Mouse (Mus musculus): ENCODE data around the gene Foxj2. TPM values are rescaled to one million over a fixed set of nuclear protein-coding genes. Genes with fewer than 3 reads are reported as not detected.
A peak's percentile ranks its signal among the peaks of the same experiment; 100 is the strongest.

Gene Foxj2
- polyA plus RNA-seq, 1 experiment from 2014 or later, result 2.3 TPM

- no peaks in the 10 kb centered on the region for H3K9me3 ChIP-seq
- WGBS, result 1% methylated on average over 46 of the region's 46 CpGs
- H3K36me3 ChIP-seq (replicated peaks), result no peaks in the 10 kb centered on the region
- H3K4me3 ChIP-seq, result peak within 1 kb of the TSS; percentile 65
- H3K27ac ChIP-seq, result peak within 1 kb of the TSS; percentile 78
- peaks cover 46% of the 10 kb centered on the region for H3K27me3 ChIP-seq (ENCODE audit: poor library complexity, severe bottlenecking)
- peaks cover 16% of the 10 kb centered on the region for H3K4me1 ChIP-seq
- peak; percentile 67 for DNase-seq (ENCODE audit: extremely low spot score, low spot score)
Observed at GRCm38 (mm10) chr6:122801301-122801800, 18.4 kb upstream of the Foxj2 start, which contains the start of gene Slc2a3. Gene Slc2a3, minus strand, starts transcription at chr6:122801640.

- DNase-seq (ENCODE audit: extremely low spot score, low spot score), result no peak
- H3K36me3 ChIP-seq (replicated peaks), result no peaks in the 10 kb centered on the region
- H3K27me3 ChIP-seq (ENCODE audit: poor library complexity, severe bottlenecking), result peaks cover 46% of the 10 kb centered on the region
- H3K4me1 ChIP-seq, result peaks cover 16% of the 10 kb centered on the region
- peak overlapping the region; percentile 78 for H3K27ac ChIP-seq
- peak overlapping the region; percentile 65 for H3K4me3 ChIP-seq
- WGBS, result 4% methylated on average over 34 of the region's 34 CpGs
- H3K9me3 ChIP-seq, result no peaks in the 10 kb centered on the region
Observed at GRCm38 (mm10) chr6:122801801-122802514, 17.8 kb upstream of the Foxj2 start.

GRCm38 (mm10) chr6:122804418-122804817 is 15.3 kb upstream of the Foxj2 start:
- peak; percentile 61 for DNase-seq (ENCODE audit: extremely low spot score, low spot score)
- Histone ChIP-seq H3K27ac (no peak overlapping the region), H3K9me3 (no peaks in the 10 kb centered on the region), H3K27me3 (ENCODE audit: poor library complexity, severe bottlenecking) (peaks cover 46% of the 10 kb centered on the region), H3K4me3 (no peak overlapping the region), H3K36me3 (replicated peaks) (no peaks in the 10 kb centered on the region), H3K4me1 (peaks cover 16% of the 10 kb centered on the region)
- 33% methylated on average over 5 of the region's 5 CpGs for WGBS

GRCm38 (mm10) chr6:122810022-122810614 is 9.6 kb upstream of the Foxj2 start:
- Histone ChIP-seq H3K4me1 (peaks cover 14% of the 10 kb centered on the region), H3K9me3 (no peaks in the 10 kb centered on the region), H3K27me3 (ENCODE audit: poor library complexity, severe bottlenecking) (no peaks in the 10 kb centered on the region; the same call in 1 of the 2 replicates), H3K27ac (peak overlapping the region; percentile 95), H3K36me3 (replicated peaks) (no peaks in the 10 kb centered on the region), H3K4me3 (peak overlapping the region; percentile 75)
- under 1% methylated on average over 11 of the region's 11 CpGs for WGBS
- DNase-seq (ENCODE audit: extremely low spot score, low spot score), result no peak

GRCm38 (mm10) chr6:122810615-122811279 is 9.0 kb upstream of the Foxj2 start:
- peak overlapping the region; percentile 95 for H3K27ac ChIP-seq

GRCm38 (mm10) chr6:122811280-122811652 is 8.4 kb upstream of the Foxj2 start:
- Histone ChIP-seq H3K27ac (peak overlapping the region; percentile 95), H3K36me3 (replicated peaks) (no peaks in the 10 kb centered on the region), H3K27me3 (ENCODE audit: poor library complexity, severe bottlenecking) (no peaks in the 10 kb centered on the region; the same call in 1 of the 2 replicates), H3K9me3 (no peaks in the 10 kb centered on the region), H3K4me1 (peaks cover 14% of the 10 kb centered on the region), H3K4me3 (peak overlapping the region; percentile 75)
- peak; percentile 87 for DNase-seq (ENCODE audit: extremely low spot score, low spot score)
- WGBS, result under 1% methylated on average over 38 of the region's 38 CpGs

More at GRCm38 (mm10) chr6:122810615-122811279, 9.0 kb upstream of the Foxj2 start:
- peak; percentile 97 for DNase-seq (ENCODE audit: extremely low spot score, low spot score)
- Histone ChIP-seq H3K36me3 (replicated peaks) (no peaks in the 10 kb centered on the region), H3K27me3 (ENCODE audit: poor library complexity, severe bottlenecking) (no peaks in the 10 kb centered on the region; the same call in 1 of the 2 replicates), H3K4me3 (peak overlapping the region; percentile 75), H3K9me3 (no peaks in the 10 kb centered on the region), H3K4me1 (peaks cover 14% of the 10 kb centered on the region)
- WGBS, result under 1% methylated on average over 30 of the region's 30 CpGs

- Histone ChIP-seq H3K36me3 (replicated peaks) (no peaks in the 10 kb centered on the region), H3K27me3 (ENCODE audit: poor library complexity, severe bottlenecking) (no peaks in the 10 kb centered on the region; the same call in 1 of the 2 replicates), H3K4me3 (peak overlapping the region; percentile 75), H3K27ac (peak overlapping the region; percentile 95), H3K4me1 (peaks cover 14% of the 10 kb centered on the region), H3K9me3 (no peaks in the 10 kb centered on the region)
- peak; percentile 52 for DNase-seq (ENCODE audit: extremely low spot score, low spot score)
- WGBS, result 30% methylated on average over 16 of the region's 16 CpGs
Observed at GRCm38 (mm10) chr6:122811771-122812600, 7.7 kb upstream of the Foxj2 start.

- 90% methylated on average over 4 of the region's 4 CpGs for WGBS
- DNase-seq (ENCODE audit: extremely low spot score, low spot score), result no peak
- Histone ChIP-seq H3K9me3 (no peaks in the 10 kb centered on the region), H3K36me3 (replicated peaks) (no peaks in the 10 kb centered on the region), H3K27me3 (ENCODE audit: poor library complexity, severe bottlenecking) (no peaks in the 10 kb centered on the region; the same call in 1 of the 2 replicates), H3K27ac (no peak overlapping the region), H3K4me1 (peaks cover 14% of the 10 kb centered on the region), H3K4me3 (no peak overlapping the region)
Observed at GRCm38 (mm10) chr6:122812716-122813115, 7.0 kb upstream of the Foxj2 start.

GRCm38 (mm10) chr6:122813640-122814039 is 6.1 kb upstream of the Foxj2 start:
- H3K4me1 ChIP-seq, result peaks cover 14% of the 10 kb centered on the region
- no peak for DNase-seq (ENCODE audit: extremely low spot score, low spot score)
- H3K9me3 ChIP-seq, result no peaks in the 10 kb centered on the region
- H3K27ac ChIP-seq, result no peak overlapping the region
- no peaks in the 10 kb centered on the region for H3K36me3 ChIP-seq (replicated peaks)
- peaks cover 7% of the 10 kb centered on the region for H3K27me3 ChIP-seq (ENCODE audit: poor library complexity, severe bottlenecking)
- no peak overlapping the region for H3K4me3 ChIP-seq
- WGBS, result 87% methylated on average over 4 of the region's 4 CpGs

GRCm38 (mm10) chr6:122820071-122820798 is 521 bp downstream of the Foxj2 start:
- under 1% methylated on average over 38 of the region's 38 CpGs for WGBS

GRCm38 (mm10) chr6:122820799-122821650 is 1.3 kb downstream of the Foxj2 start:
- Histone ChIP-seq H3K4me1 (peaks cover 48% of the 10 kb centered on the region), H3K27ac (peak overlapping the region; percentile 90), H3K4me3 (peak overlapping the region; percentile 86), H3K9me3 (no peaks in the 10 kb centered on the region), H3K36me3 (replicated peaks) (no peaks in the 10 kb centered on the region), H3K27me3 (ENCODE audit: poor library complexity, severe bottlenecking) (peaks cover 31% of the 10 kb centered on the region)
- DNase-seq (ENCODE audit: extremely low spot score, low spot score), result no peak
- 33% methylated on average over 15 of the region's 15 CpGs for WGBS

More at GRCm38 (mm10) chr6:122820071-122820798, 521 bp downstream of the Foxj2 start:
- Histone ChIP-seq H3K36me3 (replicated peaks) (no peaks in the 10 kb centered on the region), H3K27ac (peak overlapping the region; percentile 90), H3K9me3 (no peaks in the 10 kb centered on the region), H3K4me3 (peak overlapping the region; percentile 86), H3K27me3 (ENCODE audit: poor library complexity, severe bottlenecking) (peaks cover 24% of the 10 kb centered on the region), H3K4me1 (peaks cover 41% of the 10 kb centered on the region)
- DNase-seq (ENCODE audit: extremely low spot score, low spot score), result peak; percentile 39
